ENCODE assay signal across 8 mouse cellular contexts in the genomic region with DNA sequence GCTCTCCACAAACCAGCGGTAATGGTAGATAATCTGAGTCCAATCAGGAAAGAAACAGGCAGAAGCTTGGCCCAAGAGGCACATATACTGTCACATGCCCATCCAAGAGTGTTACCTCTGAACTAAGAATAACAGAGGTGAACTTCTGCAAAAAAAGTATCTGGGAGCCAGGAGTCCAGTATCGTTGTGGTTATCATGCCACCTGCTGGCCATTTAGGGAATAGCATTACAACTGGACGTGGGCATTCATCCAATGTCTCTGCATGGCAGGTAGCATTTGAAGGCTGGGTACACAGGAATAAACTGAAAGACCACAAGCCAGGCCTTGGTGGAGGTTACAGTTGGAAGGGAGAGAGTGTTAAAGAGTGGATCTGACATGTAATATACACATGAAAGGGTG.
DNase-seq lines count a peak whose midpoint lies in the region; ATAC-seq and TF ChIP-seq lines count a peak whose summit lies in the region.

No protein-coding gene starts in this region.

- no peak overlapping the region for H3K4me3 ChIP-seq in heart, embryonic 10.5 days
- no peak overlapping the region for H3K4me3 ChIP-seq in layer of hippocampus, adult 2 months
- no peak overlapping the region for H3K4me3 ChIP-seq in testis, adult 2 months (ENCODE audit: control insufficient read depth, low read depth, low read length)

- H3K4me1 ChIP-seq in heart, embryonic 10.5 days = no peaks in the 10 kb centered on the region
- no peaks in the 10 kb centered on the region for H3K4me1 ChIP-seq in testis, adult 2 months (ENCODE audit: control insufficient read depth, insufficient read depth, low read length)

- no peaks in the 10 kb centered on the region for H3K9me3 ChIP-seq in heart, embryonic 10.5 days

- peak; percentile 78; the same call in 1 of the 2 replicates for TF ChIP-seq CTCF in brain, embryonic 14.5 days (IDR thresholded peaks at IDR 0.05; ENCODE audit: borderline replicate concordance, extremely low read depth, insufficient read depth, insufficient read length)
- TF ChIP-seq CTCF in layer of hippocampus, adult 2 months (conservative IDR thresholded peaks at IDR 0.05) = peak; percentile 95
- peak; percentile 22; the same call in 1 of the 2 replicates for TF ChIP-seq CTCF in testis, adult 2 months (IDR thresholded peaks at IDR 0.05; ENCODE audit: control insufficient read depth, insufficient read depth, insufficient replicate concordance, low read depth, low read length)

- H3K36me3 ChIP-seq in heart, embryonic 10.5 days = no peaks in the 10 kb centered on the region
- H3K36me3 ChIP-seq in testis, adult 2 months (ENCODE audit: control insufficient read depth, insufficient read depth, low read length) = no peaks in the 10 kb centered on the region

- H3K27me3 ChIP-seq in heart, embryonic 10.5 days (ENCODE audit: insufficient read depth, poor library complexity, severe bottlenecking) = peaks cover 11% of the 10 kb centered on the region; the same call in 1 of the 2 replicates
- no peaks in the 10 kb centered on the region for H3K27me3 ChIP-seq in testis, adult 2 months (ENCODE audit: control insufficient read depth, insufficient read depth, low read length)

- ATAC-seq in erythroid progenitor cell, adult 5-6 weeks (replicated peaks; ENCODE audit: low FRiP score, poor library complexity, severe bottlenecking) = peak; percentile 55; the same call in 1 of the 2 replicates

- DNase-seq in heart, adult 11 months = peak; percentile 93
- DNase-seq in heart, embryonic 10.5 days (ENCODE audit: low spot score) = no peak
- peak; percentile 51 to 61 for DNase-seq in CD8-positive naive resting alpha-beta T cell, adult 2 months (ENCODE audit: low read depth in 2 of 2, low spot score in 2 of 2)
- DNase-seq in brain, embryonic 14.5 days (ENCODE audit: low read depth) = peak; percentile 85
- DNase-seq in layer of hippocampus, adult 2 months (ENCODE audit: low spot score in 2 of 2) = peak; percentile 60 to 79
- peak; percentile 78 for DNase-seq in lung, postnatal 36 days

- WGBS in heart, embryonic 10.5 days = 10% methylated on average over 3 of the region's 3 CpGs

- no peak for TF ChIP-seq POLR2A in brain, embryonic 14.5 days (IDR thresholded peaks at IDR 0.05; ENCODE audit: borderline replicate concordance, extremely low read depth, insufficient read depth, insufficient read length, poor library complexity, severe bottlenecking)
- no peak for TF ChIP-seq POLR2A in testis, adult 2 months (IDR thresholded peaks at IDR 0.05; ENCODE audit: control insufficient read depth, low read depth, low read length)

- no peak overlapping the region for H3K27ac ChIP-seq in heart, embryonic 10.5 days
- H3K27ac ChIP-seq in layer of hippocampus, adult 2 months = no peak overlapping the region
- no peak overlapping the region for H3K27ac ChIP-seq in testis, adult 2 months (ENCODE audit: control insufficient read depth, insufficient read depth, low read depth, low read length)

Comparison
In these comparisons a context has a peak if more than half of its experiments do, and no peak if none do; other contexts are left out.
1. CTCF ChIP-seq: peak in every context shown above with its lines; median percentile 95 in layer of hippocampus, adult 2 months; 78 in brain, embryonic 14.5 days; 22 in testis, adult 2 months.